Mouse (Mus musculus) urinary bladder, postnatal 36 days (tissue): ENCODE results near the gene Maco1.
"Not testable (repeated sequence)": the region's sequence is repeated elsewhere in the genome, so short reads cannot be mapped to it uniquely, and the experiment has no call there.

Source experiments
- DNase-seq, 2 experiments: peaks; one replicate each; pipeline ENCODE4 v3.0.0; 2022; ENCODE audit warnings: low spot score in 2 of 2, mixed read lengths in 1 of 2

The Maco1 gene

DNA sequence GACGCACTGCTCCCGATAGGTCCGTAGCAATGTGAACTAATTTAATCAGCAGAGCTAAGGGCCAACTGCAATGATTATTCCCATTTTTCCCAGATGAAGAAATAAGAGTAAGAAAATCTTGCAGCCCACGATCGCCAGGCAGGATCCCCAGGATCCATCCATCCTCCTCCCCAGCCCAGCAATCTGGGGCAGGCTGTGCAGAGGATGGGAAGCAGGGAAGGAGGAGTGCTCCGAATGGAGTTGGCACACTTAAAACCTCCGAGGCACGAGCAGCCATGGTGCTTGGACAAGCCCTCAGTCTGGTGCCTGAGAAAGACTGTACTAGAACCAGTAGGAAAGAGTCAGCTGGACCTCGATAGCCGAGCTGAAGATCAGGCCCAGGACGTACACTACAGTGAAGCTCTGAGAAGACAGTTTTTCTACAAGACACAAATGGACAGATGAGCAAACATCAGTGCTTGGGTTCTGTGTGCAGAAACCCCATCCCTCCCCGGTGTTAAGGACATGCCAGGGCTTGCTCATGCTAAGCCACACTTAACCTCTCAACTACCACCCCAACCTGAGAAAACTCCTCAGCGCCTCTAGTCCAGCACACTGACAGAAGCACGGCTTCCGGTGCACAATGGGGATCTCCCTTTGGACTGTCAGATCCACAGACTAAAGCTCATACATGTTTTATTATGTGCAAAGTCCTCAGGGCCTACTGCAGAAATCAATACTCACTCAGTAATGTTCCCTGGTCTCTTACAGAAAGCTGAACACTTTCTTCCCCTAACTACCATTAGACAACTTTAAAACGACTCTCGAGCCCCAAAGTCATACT, 39.5 kb downstream of the Maco1 start:
- DNase-seq: no peak

DNA sequence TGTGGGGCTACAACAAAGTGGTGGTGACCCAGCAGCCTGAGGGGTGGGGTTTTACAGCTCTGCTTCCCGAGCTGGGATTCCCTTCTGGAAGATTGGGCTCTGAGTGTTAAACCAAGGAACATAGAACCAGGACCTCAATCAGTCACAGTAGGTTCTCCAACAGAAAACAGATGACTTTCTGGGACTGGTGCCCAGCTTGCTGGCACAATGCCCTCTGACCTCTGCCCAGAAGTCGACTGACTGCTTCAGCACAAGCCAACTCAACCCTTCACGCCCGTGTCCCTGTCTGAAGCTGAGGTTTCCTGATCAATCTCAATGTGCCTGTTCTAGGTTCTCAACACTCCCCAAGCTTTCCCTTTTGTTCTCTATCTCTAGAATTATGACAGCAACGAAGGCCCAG, 48.4 kb downstream of the Maco1 start:
- DNase-seq: peak; percentile 26 to 83

DNA sequence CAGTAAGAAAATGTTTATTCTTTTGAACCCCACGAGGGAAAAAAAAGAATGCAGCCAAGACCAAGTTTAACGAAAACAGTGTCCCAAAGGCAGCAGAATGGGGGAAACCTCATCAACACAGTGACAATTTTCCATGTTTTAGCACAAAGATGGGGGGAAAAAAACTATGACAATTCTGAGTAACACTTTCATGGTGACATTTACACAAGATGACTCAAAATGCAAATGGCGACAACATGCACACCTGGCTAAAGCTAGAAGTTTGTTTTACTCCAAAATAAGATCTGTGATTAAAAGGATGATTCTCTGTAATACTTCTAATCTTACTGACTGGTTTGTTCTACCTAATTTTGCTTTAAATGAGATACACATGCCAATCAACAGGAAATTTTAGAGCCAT, 50.4 kb downstream of the Maco1 start:
- no peak for DNase-seq

DNA sequence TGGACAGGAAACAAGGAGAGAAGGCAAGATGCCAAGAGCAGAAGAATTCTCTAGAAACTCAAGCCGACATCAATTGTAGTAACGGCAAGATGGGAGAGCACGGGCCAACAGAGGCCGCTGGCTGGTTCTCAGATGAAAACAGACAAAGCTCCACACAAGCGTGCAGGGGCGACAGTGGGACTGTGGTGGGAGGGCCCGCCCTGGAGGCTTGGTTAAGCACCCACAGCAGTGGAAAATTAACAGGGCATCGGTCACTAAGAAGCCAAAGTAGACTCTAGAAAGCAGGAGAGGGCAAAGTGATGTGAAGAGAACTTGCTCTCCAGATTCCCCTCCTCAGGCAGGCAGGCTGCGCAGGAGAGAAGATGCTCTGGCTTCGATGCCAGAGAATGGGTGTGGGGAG, 51.0 kb downstream of the Maco1 start:
- no peak for DNase-seq

DNA sequence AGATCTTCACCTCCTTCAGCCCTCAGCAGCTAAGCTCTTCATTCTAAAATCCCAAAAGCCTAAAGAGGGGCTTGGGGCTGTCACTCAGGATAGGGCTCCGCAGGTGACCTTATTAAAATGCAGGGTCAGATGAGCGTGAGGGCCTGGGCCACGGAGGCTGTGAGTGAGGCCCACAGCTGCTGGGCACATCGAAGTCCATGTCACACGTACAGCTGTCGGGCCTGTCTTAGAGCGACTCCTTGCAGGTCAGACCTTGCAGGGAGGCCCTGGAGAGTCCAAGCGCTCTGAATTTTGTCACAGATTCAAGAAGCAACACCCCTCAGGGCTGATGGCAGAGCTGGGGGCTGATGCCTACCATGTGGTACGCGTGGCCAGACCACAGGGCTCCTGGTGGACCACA, 52.5 kb downstream of the Maco1 start:
- no peak for DNase-seq

DNA sequence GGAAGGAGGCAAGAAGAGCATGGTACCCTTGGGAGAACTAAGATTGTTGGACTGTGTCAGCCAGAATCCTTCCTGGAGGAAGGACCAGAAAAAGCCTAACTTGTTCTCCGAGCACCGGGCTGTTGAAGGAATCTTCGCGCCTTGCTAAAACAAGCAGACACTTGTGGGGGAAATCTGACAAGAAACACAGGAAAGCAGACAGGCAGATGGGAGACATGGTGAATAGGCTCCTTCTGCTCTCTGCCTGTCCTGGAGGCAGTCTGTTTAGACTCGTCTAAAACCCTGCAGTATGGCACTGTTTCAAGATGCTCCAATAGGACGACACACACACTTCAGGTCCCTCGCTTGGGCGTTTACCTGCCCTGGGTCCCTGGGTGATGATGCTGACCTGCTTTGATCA, 53.0 kb downstream of the Maco1 start:
- no peak for DNase-seq

DNA sequence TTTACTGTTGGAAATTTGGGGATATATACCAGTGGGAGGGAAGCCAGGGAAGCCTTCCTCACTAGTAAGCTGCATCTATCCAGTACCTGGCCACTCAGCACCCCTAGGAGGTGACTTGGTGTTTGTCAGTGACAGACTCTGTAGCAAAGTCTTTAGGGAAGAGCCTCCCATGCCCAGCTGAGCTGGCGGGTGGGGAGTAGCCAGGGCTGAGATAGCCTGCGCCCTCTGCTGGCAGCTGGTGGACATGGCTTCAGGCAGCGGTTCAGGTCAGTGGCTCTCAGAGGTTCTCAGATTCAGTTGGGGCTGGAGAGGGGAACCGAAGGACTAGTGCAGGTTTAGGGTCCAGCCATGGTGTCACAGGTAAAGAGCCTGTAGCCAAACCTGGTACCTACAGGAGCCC, 53.9 kb downstream of the Maco1 start:
- peak; percentile 51 to 65 for DNase-seq

DNA sequence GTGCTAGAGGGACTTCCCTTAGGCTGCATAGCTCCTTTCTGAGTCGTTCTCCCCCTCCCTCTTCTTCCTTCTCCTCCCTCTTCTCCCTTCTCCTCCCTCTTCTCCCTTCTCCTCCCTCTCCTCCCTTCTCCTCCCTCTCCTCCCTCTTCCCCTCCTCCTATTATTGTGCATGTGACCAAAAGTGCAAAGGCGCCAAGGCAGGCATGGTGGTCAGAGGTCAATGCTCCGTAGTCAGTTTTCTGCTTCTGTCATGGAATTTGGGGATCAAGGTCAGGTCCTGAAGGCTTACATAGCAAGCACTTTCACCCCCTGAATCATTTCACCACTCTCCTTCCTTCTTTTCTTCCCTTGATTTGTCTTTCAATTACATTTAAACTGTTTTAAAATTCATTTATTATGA, 54.3 kb downstream of the Maco1 start:
- no peak for DNase-seq

DNA sequence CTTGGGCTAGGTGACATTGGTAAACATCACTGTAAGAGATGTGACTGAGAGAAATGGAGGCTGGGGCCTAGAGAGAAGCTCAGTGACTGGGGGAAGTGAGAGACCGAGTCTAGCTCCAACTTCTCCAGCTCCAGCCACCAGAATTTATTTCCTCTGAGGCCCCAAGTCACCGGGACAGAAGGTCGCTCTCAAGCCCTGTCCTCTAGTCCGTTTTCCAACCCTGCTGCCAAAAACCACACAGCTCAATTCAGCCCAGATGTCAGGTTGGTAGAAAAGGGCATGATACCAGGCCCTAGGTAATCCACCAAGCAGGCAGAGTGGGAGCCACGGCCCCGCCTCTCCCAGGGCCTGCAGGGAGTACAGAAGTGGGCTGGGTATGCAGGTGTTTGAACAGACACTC, 55.5 kb downstream of the Maco1 start:
- DNase-seq: no peak

DNA sequence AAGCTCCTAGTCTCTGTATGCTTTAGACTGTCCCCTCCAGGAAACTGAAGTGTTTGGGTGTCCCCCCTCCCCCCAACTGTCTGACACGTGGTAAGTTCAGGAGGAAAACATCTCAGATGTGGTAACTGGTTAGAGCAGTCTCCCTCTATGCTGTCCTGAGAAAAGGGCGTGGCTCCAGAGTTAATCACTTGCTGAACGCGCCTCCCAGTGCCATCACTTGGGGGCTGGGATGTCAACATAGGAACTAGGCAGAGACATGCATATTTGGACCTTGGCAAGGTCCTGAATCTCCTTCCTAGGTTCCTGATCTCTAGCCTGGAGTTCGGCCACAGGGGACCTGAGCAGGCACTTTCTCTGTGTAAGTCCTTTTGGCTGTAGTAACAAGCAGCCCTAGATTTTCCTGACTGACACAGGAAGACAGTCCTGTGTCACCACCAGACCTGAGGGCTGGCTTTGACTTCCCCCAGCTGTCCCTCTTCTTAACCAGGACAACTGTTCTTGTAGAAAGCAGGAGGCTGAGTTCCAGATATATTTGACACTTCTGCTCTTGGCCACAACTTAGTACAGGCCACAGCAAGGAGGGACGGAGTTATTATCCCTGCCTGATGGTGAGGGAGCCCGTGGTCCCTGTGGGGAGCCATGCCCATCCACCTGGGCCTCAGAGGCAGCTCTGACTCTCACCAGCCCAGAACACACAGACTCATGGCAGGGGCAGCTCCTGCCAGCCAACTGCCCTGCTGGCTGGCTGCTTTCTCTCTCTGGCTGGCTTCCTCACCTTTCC, 56.4 kb downstream of the Maco1 start:
- no peak for DNase-seq

DNA sequence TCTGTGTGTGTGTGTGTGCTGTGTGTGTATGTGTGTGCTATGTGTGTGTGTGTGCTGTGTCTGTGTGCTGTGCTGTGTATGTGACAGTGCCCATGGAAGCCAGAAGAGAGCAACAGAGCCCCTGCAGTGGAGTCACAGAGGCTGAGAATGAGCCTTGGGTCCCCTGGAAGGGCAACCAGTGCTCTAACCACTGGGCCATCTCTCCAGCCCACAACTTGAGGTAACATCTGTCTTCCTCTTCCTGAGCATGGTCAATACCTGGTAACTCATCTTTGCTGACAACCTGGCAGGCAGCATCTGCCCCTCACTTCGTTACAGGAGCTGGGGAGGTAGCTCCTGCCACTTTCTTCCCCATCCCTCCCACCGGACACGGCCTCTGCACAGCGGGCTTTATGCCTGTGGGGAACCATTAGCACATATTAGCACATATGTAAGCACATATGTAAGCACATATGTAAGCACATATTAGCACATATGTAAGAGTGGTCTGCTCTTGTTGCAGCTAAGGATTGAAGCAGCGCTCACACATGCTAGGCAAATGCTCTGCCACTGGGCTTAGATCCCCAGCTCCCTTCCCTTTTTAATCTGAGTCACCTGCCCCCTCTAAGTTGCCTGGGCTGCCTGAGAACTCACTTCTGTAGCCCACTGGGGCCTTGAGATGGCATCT, 57.2 kb downstream of the Maco1 start:
- DNase-seq: no peak

DNA sequence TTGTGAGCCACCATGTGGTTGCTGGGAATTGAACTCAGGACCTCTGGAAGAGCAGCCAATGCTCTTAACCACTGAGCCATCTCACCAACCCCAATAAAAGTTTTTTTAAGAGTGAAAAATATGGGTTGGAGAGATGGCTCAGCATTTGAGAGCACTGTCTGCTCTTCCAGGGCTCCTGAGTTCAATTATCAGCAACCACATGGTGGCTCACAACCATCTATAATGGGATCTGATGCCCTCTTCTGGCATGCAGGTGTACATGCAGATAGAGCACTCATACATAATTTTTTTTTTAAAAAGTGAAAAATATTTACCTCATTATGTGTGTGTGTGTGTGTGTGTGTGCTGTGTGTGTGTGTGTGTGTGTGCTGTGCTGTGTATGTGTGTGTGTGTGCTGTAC, 58.2 kb downstream of the Maco1 start:
- DNase-seq: not testable (repeated sequence)

DNA sequence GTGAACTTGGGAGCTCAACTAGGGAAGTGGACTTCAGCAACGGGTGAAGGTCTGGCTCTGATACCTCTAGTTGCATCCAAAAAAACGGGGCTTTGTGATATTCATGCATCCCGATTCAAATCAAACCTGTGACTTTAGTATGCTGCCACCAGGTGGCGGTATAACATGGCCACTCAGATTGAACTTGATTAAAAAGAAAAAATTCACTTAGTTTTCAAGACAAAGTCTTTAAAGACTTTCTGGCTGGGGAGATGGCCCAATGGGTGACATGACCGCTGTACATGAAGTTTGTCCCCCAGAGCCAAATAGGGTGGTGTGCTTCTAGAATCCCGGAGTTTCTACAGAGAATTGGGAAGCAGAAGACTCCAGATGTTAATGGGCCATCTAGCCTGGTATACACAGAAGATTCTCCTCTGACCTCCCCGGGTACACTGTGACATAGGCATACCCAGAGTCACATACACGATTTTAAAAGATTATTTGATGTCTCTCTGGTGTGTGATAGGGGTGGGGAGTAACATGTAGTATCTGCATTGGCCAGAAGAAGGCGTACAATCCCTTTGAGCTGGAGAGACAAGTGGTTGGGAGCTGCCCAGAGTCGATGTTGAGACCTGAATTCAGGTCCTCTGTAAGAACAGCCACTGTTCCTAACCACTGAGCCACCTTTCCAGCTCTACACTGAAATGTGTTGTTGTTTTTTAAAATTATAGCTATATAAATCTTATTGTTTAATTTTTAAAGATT, 59.8 kb downstream of the Maco1 start:
- peak in 1 of 2 experiments; percentile 54 for DNase-seq

DNA sequence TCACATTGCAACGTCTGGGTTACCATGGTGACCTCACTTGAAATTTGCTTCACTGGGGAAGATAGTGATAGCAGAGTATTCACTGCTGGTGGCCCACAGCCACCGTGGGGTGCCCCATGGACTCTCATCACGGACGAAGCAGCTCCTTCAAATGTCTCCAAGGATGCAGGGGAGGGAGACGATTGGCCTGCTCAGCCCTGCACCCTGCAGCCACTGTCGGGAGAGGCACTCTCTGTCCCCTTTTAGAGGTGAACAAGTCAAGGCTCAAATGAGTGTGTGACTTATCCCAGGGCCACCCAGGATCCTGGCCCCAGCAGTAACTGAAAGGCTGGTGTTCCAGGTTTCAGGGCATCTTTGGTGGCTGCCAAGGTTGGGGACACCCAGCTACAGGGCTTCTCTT, 61.4 kb downstream of the Maco1 start:
- DNase-seq: no peak

DNA sequence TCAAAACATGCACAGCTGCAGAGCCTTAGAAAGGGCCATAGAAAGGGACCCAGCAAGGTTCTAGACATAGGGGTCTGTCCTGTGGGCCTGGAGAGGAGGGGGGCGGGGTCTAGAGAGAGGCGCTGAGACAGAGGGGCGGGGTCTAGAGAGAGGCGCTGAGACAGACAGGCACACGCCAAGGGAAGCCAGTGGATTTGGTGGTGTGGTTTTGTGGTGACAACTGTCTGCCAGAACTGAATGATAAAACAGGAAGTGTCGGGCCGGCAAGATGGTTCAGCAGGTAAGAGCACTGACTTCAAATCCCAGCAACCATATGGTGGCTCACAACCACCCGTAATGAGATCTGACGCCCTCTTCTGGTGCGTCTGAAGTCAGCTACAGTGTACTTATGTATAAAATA, 66.2 kb downstream of the Maco1 start:
- DNase-seq: no peak

DNA sequence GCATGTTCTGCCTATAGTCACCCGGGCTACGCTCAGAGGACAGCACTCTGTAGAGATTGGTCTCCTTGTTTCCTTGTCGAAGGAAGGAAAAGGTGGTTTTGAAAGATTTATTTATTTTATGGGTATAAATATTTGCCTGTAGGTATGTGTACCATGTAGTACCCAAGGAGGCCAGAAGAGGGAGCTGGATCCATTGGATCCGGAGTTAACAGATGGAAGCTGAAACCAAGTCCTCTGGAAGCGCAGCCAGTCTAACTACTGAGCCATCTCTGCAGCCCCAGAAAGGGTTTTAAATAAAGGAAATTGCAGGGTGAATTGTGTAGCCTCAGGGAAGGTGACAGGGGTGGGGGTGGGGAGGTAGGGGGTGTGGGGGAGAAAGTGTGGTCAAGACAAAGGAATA, 68.4 kb downstream of the Maco1 start:
- DNase-seq: no peak

DNA sequence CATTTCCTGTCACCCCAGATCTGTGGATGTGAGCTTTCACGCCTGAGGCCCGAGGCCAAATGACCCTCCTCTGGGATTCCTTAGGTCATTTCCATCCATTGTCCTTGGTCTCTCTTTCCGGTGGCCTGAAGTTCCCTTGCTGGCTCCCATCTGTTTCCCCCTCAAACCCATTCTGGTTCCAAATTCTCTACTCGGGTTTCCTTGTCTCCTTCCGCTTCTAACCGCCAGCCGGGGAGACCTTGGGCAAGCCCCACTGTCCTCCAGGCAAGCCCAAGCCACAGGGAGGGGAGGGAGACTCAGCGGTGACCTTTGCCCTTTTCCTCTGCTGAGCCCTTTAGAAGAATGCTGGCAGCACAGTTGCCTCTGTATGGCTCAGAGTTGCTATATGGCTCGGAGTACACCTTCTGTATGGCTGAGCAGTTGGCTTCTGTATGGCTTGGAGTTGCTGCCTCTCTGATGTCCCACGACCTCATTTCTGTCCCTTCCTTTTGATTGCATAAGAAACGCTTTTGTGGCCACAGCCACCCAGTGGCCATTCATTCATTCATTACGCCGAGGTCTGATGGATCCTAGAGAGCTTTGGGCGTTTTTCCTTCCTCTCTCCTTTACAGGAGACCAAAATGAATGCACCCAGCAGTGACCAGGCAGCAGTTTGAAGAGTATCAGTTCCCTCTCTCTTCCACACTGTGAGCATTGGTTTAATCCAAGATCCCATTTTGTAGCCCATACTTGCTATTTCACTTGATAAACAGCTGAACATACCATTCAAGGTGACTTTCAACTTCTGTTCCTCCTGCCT, 73.8 kb downstream of the Maco1 start:
- no peak for DNase-seq

DNA sequence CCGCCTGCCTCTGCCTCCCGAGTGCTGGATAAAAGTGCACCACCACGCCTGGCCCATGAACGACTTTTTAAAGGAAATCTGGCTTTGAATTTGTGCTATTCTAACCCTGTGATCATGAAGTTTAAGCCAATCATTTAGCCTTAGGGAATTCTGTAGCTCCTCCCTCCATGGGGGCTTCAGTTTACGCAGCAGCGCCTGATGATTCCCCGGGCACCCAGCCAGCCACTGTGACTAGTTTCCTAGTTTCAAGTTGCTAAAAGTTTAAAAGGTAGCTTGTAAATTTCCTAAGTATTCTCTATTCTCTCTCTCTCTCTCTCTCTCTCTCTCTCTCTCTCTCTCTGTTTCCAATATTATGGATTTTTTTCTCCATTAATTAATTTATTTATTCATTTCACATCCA, 76.9 kb downstream of the Maco1 start:
- DNase-seq: no peak

DNA sequence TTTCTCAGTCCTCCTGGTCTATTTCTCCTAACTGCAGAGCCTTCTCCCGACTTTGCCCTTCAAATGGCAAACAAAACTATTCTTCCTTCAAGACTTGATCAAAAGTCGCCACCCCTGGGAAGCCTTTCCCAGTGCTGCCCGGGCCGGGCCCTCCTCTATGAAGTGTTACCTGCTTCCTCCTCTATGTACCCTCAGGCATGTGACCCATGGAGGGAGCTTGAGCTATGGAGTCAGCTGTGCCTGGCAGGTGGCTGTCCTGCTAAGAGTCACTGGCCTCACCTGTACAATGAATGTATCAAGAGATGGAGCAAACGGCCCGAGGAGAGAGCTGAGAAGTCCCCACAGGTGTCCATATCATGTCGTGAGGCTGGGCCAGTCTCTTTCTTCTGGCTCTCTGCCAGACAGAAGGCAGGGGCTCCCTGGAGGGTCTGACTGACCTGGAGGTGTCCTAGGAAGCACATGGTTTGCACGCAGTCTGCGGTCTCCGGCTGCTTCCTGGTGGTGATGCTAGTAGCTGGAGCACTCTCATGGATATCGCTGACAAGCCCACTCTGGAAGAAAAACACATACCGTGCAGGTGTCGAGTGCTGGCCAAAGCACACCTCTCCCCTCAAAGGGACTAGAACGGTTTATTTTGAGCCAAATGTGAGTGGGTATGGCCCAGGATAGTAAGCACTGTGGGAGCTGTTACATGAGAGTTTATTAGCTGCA, 77.8 kb downstream of the Maco1 start:
- DNase-seq: no peak

DNA sequence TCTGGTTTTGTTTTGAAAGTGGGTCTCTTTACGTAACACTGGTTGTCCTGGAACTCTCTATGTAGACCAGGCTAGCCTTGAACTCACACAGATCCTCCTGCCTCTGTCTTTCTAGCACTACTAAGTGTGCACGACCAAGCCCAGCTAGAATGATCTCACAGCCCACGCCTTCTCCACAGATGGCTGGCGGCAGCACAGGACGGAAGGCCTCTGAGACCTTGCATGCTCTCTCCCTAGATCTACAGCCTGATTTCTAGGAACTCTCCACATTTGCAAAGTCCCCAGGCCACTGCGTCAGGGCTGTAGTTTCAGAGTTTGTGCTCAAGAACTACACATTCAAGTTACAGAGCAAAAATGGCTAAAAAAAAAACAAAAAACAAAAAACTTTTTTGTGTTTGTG, 79.0 kb downstream of the Maco1 start:
- DNase-seq: no peak
